Mouse (Mus musculus) forebrain, embryonic 10.5 days (tissue): ENCODE measurements around the gene Ints12. TPM values are rescaled to one million over a fixed set of nuclear protein-coding genes. Genes with fewer than 3 reads are reported as not detected.

Source experiments
- DNase-seq: peaks from one replicate; pipeline ENCODE4 v3.0.0-alpha.2; 2017; ENCODE audit warnings: low spot score; ENCODE audit errors: extremely low spot score
- H3K27ac ChIP-seq: fragments of 300-500 bp; sonication (generic); 2 replicates; pipeline ENCODE4 v1.5.1; 2016; ENCODE audit warnings: mild to moderate bottlenecking
- H3K27me3 ChIP-seq: fragments of 300-500 bp; sonication (generic); 2 replicates; pipeline ENCODE4 v1.6.1; 2016; ENCODE audit warnings: mild to moderate bottlenecking; ENCODE audit not compliant: poor library complexity, severe bottlenecking
- H3K36me3 ChIP-seq: fragments of 300-500 bp; sonication (generic); replicated peaks from 2 replicates; pipeline ENCODE4 v1.6.1; 2016; ENCODE audit warnings: mild to moderate bottlenecking, moderate library complexity
- H3K4me1 ChIP-seq: fragments of 300-500 bp; sonication (generic); 2 replicates; pipeline ENCODE4 v1.6.1; 2016
- H3K4me3 ChIP-seq: fragments of 300-500 bp; sonication (generic); 2 replicates; pipeline ENCODE4 v1.5.1; 2016; ENCODE audit warnings: mild to moderate bottlenecking, moderate library complexity
- H3K9me3 ChIP-seq: fragments of 300-500 bp; sonication (generic); 2 replicates; pipeline ENCODE4 v1.6.1; 2016; ENCODE audit warnings: mild to moderate bottlenecking, moderate library complexity
- WGBS: fragments of 180-500 bp; shearing (Covaris S2); methylation state at CpG from one replicate; pipeline ENCODE4 v1.1.7; 2016; 5-methylcytosine and 5-hydroxymethylcytosine counted together
- polyA plus RNA-seq: library from polyadenylated mRNA; unstranded; fragments of >200 nt; fragmentation: Nextera tagmentation; extraction: Ambion mirVana; gene quantifications from 2 replicates; pipeline ENCODE4 v1.2.1, GENCODE M21; 2016

Ints12 gene
- polyA plus RNA-seq, 1 experiment from 2014 or later, result 23.7 TPM

DNA sequence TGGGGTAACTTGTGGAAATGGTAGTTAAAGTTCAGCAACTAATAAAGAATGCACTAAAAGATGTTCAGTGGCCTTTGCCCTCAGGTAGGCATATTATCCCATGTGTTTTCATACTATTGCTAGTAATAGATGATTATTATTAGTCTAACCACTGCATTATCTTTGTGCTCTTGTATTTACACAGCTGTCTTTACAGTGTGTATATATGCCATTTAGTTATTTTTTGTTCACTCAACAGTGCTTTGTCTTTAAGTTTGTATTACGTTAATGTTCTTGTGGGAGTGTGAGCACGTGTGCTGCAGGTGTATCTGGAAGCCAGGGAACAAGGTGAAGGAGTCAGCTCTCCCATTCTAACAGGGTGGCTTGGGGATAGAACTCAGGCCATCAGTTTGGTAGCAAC, 7.3 kb downstream of the Ints12 start:
- no peaks in the 10 kb centered on the region for H3K9me3 ChIP-seq
- WGBS, result 90% methylated on average over 2 of the region's 2 CpGs
- no peak for DNase-seq
- H3K27me3 ChIP-seq, result no peaks in the 10 kb centered on the region
- no peak overlapping the region for H3K27ac ChIP-seq
- no peaks in the 10 kb centered on the region for H3K4me1 ChIP-seq
- H3K4me3 ChIP-seq, result no peak overlapping the region
- peaks cover 73% of the 10 kb centered on the region for H3K36me3 ChIP-seq

DNA sequence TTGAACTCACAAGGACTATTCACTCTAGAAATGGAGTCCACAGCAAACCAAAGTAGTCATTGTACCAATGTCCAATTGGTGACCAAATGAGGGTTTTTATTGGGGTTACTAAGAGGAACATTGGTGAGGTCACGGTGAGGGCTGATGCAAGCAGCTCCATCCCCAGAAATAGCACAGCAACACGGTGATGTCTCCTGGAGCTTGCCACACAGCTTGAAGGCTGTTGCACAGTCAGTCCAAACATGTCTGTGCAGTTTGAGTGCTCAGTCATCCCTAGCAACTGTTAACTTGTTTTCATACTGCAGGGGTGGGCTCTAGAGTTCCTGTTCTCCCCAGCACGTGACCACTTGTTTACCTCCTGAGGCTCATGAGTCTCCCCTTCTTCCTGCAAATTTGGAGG, 12.1 kb downstream of the Ints12 start:
- peaks cover 94% of the 10 kb centered on the region for H3K36me3 ChIP-seq
- WGBS, result 96% methylated on average over 3 of the region's 3 CpGs
- H3K4me3 ChIP-seq, result no peak overlapping the region
- no peaks in the 10 kb centered on the region for H3K4me1 ChIP-seq
- no peaks in the 10 kb centered on the region for H3K27me3 ChIP-seq
- DNase-seq, result no peak
- H3K9me3 ChIP-seq, result no peaks in the 10 kb centered on the region
- no peak overlapping the region for H3K27ac ChIP-seq

DNA sequence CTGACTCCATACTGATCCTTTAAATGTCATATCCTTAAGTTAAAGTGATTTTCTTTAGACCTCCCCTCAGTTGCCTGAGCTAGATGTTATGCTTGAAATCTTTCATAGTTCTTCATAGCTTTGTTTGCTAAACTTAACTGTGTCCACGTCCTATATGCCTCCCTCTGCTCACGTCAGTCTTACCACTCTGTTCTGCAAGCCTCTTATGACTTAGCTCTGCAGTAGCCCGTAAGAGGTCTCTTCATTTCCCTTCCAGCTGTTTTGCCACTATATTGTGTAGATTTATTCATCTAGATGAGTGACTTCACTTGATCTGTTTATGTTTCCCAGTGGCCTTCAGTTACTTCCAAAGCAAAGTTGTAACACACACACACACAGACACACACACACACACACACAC, 12.8 kb downstream of the Ints12 start:
- DNase-seq, result no peak
- Histone ChIP-seq H3K27ac (no peak overlapping the region), H3K27me3 (no peaks in the 10 kb centered on the region), H3K36me3 (peaks cover 94% of the 10 kb centered on the region), H3K4me1 (no peaks in the 10 kb centered on the region), H3K4me3 (no peak overlapping the region), H3K9me3 (no peaks in the 10 kb centered on the region)
- WGBS, result 93% methylated on average over 3 of the region's 3 CpGs

DNA sequence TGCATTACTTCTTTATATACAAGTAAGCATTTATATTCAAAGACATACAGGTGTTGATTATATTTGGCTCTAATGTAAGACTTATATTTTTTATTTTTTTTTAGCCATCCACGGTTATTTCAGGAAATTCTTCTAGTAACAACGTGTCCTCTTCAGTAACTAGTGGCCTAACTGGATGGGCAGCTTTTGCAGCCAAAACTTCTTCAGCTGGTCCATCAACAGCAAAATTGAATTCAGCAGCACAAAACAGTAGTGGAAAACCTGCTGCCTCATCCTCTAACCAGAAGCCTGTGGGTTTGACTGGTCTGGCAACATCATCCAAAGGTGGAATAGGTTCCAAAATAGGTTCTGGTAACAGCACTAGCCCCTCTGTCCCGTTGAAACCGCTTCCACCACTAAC, 17.1 kb downstream of the Ints12 start:
- no peak for DNase-seq
- H3K27ac ChIP-seq, result no peak overlapping the region
- H3K36me3 ChIP-seq, result peaks cover 64% of the 10 kb centered on the region

DNA sequence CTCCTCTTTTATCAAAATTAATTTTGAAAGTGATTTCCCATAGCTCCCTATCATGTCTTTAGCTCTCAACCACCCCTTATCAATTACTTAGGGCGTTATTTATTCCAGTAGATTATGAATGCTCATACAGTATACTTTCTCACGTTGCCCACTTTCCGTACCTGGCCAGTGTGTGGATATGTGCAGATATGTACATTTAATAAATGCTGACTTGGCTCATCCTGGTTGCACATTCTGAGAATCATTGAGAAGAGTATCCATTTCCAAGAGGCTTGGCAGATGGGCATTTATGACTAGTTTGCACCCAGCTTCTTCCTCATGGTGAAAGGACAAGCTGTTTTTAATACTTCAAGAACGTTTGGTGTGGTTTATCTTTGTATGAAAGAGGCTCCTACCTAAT, 18.2 kb downstream of the Ints12 start:
- H3K27ac ChIP-seq, result no peak overlapping the region
- H3K36me3 ChIP-seq, result peaks cover 53% of the 10 kb centered on the region
- 92% methylated on average over 4 of the region's 4 CpGs for WGBS
- no peak for DNase-seq
- no peak overlapping the region for H3K4me3 ChIP-seq
- H3K4me1 ChIP-seq, result no peaks in the 10 kb centered on the region
- no peaks in the 10 kb centered on the region for H3K9me3 ChIP-seq
- H3K27me3 ChIP-seq, result no peaks in the 10 kb centered on the region

More for the DNA sequence above, 17.1 kb downstream of the Ints12 start:
- Histone ChIP-seq H3K9me3 (no peaks in the 10 kb centered on the region), H3K4me3 (no peak overlapping the region), H3K27me3 (no peaks in the 10 kb centered on the region), H3K4me1 (no peaks in the 10 kb centered on the region)
- 92% methylated on average over 4 of the region's 4 CpGs for WGBS

DNA sequence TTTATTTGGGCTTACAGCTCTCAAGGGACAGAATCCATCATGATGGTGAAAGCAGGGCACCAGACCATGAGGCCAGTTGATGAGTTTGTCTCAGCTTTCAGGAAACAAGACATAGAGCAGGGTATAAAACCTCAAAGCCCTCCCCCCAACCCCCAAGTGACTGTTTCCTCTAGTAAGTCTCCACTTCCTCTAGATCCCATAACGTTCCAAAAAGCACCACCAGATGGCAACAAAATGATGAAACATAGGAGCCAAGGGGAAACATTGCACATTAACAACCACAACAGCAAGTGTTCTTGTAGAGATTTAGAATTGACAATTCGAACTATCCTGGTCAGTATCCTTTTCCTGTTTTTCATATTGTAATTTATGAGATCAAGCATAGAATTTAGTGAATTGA, 20.1 kb downstream of the Ints12 start:
- DNase-seq, result no peak
- Histone ChIP-seq H3K4me1 (no peaks in the 10 kb centered on the region), H3K9me3 (no peaks in the 10 kb centered on the region), H3K27me3 (no peaks in the 10 kb centered on the region), H3K27ac (no peak overlapping the region), H3K36me3 (peaks cover 36% of the 10 kb centered on the region), H3K4me3 (no peak overlapping the region)
- 50% methylated on average over 2 of the region's 2 CpGs for WGBS

DNA sequence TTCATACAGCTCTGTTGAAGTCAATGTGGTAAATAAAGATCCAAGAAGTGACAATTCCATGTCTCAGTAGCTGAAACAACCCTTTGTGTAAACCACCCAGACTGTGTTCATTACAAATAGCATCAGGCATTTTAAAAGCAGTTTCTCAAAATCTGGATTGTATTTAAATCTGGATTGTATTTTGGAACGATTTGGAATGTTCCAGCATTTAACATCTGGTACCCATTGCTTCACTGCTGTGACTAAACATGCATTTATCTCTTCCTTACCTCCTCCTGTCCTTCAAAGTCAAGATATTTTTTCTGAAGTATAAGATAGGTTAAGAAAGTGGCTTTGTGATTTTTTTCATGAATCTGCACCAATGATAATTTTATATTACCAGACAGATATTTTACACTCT, 21.6 kb downstream of the Ints12 start:
- H3K27ac ChIP-seq, result no peak overlapping the region
- H3K9me3 ChIP-seq, result no peaks in the 10 kb centered on the region
- WGBS, result 57% methylated on average over 1 of the region's 1 CpGs
- no peaks in the 10 kb centered on the region for H3K27me3 ChIP-seq
- no peaks in the 10 kb centered on the region for H3K4me1 ChIP-seq
- H3K36me3 ChIP-seq, result peaks cover 21% of the 10 kb centered on the region
- no peak overlapping the region for H3K4me3 ChIP-seq
- DNase-seq, result no peak

DNA sequence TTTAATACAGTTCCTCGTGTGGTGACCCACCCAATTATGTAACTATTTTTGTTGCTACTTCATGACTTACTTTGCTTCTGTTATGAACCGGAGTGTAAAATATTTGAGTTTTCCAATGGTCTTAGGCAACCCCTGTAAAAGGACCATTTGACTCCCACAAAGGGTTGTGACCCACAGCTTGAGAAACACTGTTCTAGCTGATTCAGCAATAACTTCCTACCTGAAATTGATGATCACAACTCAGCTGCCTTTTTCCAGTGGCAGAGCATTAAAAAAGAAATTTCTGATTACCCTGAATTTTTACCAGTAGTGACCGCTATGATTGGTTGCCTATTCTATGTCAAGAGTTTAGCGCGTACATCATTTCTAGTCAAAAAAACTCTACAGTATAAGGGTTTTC, 39.7 kb downstream of the Ints12 start:
- Histone ChIP-seq H3K27me3 (no peaks in the 10 kb centered on the region), H3K4me1 (no peaks in the 10 kb centered on the region), H3K27ac (no peak overlapping the region), H3K9me3 (no peaks in the 10 kb centered on the region), H3K36me3 (no peaks in the 10 kb centered on the region), H3K4me3 (no peak overlapping the region)
- DNase-seq, result no peak
- WGBS, result 95% methylated on average over 5 of the region's 5 CpGs

DNA sequence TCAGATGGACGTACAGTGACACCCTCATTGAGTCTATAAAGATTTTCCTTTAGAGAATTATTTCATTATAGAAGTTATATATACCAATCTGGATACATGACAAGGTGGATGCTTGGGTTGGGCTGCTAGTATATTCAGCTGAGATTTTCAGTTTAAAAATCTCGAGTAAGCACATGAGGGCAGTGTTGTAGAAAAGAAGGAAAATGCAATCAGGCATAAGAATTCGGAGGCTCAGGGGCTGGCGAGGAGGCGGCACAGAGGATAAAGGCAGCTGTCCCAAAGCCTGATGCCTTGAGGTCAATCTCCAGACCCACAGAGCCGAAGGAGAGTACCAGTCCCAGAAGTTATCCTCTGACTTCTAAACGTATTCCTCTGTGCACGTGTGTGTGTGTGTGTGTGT, 41.0 kb downstream of the Ints12 start:
- H3K4me1 ChIP-seq, result no peaks in the 10 kb centered on the region
- WGBS, result 60% methylated on average over 8 of the region's 8 CpGs
- H3K36me3 ChIP-seq, result no peaks in the 10 kb centered on the region
- H3K27me3 ChIP-seq, result no peaks in the 10 kb centered on the region
- no peak overlapping the region for H3K27ac ChIP-seq
- DNase-seq, result no peak
- H3K4me3 ChIP-seq, result no peak overlapping the region
- no peaks in the 10 kb centered on the region for H3K9me3 ChIP-seq

DNA sequence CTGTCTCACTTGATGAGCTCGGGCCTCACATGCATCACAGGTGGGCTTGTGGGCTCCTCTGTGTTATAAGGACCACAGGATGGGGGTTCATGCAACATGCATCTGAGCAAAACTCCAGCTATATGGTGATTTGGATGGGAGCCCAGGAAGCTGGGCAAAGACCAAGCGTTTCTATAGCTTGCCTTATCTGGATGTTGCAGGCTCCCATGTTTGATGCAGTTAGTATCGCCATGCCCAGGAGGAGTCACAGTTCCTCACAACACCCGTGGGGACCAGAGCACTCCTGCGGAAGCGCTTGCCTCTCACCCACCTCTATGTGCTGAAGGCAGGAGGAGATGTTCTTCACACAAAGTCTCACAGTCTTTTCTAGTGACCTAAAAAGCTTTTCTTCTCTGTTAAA, 50.2 kb downstream of the Ints12 start:
- Histone ChIP-seq H3K9me3 (no peaks in the 10 kb centered on the region), H3K4me1 (no peaks in the 10 kb centered on the region), H3K27me3 (no peaks in the 10 kb centered on the region), H3K27ac (no peak overlapping the region), H3K36me3 (no peaks in the 10 kb centered on the region), H3K4me3 (no peak overlapping the region)
- 94% methylated on average over 6 of the region's 6 CpGs for WGBS
- DNase-seq, result no peak

DNA sequence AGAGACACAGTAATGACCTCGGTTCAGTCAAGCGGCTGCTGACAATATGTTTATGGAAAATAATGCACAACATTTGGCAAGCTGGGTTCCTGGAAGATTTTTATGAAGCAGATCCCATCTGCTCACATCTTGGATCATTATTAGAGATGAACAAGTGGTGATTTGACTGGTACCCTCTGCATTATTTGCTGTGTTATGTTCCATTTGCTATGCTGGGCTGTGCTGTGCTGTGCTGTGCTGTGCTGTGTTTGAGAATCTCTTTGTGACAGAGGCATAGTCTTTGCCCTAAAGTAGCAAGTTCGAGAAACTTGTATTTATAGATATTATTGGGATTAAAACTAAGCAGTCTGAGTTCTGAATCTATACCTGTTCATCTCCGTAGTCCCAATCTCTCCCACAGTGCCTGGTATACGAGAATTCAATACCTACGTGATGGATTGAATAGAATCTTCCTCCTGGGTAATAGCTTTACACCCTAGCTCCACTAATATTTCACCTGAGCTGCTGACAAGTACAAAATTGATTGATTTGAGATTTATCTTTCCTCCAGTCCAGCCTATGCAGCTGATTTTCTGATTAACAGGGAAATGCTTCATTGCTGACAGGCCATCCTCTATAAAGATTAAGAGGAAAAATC, 53.0 kb downstream of the Ints12 start:
- 89% methylated on average over 6 of the region's 6 CpGs for WGBS
- H3K27ac ChIP-seq, result no peak overlapping the region
- H3K36me3 ChIP-seq, result no peaks in the 10 kb centered on the region
- no peak for DNase-seq
- no peaks in the 10 kb centered on the region for H3K27me3 ChIP-seq
- no peaks in the 10 kb centered on the region for H3K4me1 ChIP-seq
- no peaks in the 10 kb centered on the region for H3K9me3 ChIP-seq
- H3K4me3 ChIP-seq, result no peak overlapping the region

DNA sequence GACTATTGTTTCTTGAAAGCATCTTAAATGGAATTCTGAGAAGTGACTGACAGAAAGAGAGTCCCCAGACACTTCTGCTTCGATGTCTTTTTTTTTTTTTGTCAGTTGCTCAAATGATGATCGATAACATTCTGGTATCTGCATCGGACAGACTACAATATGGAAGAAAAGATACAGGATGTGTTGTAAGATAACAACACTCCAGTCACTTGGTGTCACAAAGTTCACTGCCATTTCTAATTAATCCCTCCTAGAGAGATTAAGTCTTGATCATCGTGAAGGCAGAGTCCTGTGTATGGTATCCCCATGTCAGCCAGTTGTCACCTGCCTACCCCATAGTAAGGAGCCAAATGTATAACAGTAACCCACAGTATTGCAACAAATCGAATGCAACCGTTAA, 60.0 kb downstream of the Ints12 start:
- Histone ChIP-seq H3K27me3 (no peaks in the 10 kb centered on the region), H3K4me1 (no peaks in the 10 kb centered on the region), H3K9me3 (no peaks in the 10 kb centered on the region), H3K36me3 (no peaks in the 10 kb centered on the region), H3K4me3 (no peak overlapping the region), H3K27ac (no peak overlapping the region)
- 89% methylated on average over 6 of the region's 6 CpGs for WGBS
- no peak for DNase-seq

DNA sequence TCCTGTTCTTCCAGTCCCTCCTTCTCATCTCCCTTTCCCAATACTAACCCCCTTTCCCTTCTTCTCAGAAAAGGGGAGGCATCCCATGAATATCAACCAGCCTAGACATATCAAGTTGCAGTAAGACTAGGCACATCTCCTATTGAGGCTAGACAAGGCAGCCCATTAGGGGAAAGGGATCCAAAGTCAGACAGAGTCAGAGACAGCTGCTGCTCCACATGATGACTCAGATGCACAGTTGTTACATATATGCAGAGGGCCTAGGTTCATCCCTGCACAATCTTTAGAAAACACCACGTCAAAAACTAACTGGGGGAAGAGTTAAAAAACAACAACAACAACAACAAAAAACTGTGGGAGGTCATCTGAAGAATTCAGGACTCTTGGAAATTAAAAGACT, 61.2 kb downstream of the Ints12 start:
- Histone ChIP-seq H3K4me1 (no peaks in the 10 kb centered on the region), H3K4me3 (no peak overlapping the region), H3K27ac (no peak overlapping the region), H3K9me3 (no peaks in the 10 kb centered on the region), H3K36me3 (no peaks in the 10 kb centered on the region), H3K27me3 (no peaks in the 10 kb centered on the region)
- 80% methylated on average over 1 of the region's 1 CpGs for WGBS
- DNase-seq, result no peak

DNA sequence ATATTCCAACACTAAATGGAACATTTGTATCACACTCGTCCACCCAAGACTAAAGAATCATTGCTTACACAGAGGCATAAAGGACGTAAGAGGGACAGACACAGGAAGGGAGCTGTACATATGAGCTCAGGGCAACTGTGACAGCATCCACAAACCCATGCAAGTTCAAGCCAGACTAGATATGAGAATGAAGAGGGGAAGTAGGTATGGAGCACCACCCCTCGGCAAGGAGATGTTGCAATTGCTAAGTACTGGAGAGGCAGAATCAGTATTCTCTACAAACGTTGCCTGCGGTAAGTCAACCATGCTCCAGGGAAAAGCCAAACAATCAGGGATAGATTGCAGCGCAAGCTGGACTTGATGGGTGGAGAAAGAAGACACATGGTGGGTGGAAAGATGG, 62.0 kb downstream of the Ints12 start:
- H3K36me3 ChIP-seq, result no peaks in the 10 kb centered on the region
- 86% methylated on average over 6 of the region's 6 CpGs for WGBS
- no peaks in the 10 kb centered on the region for H3K9me3 ChIP-seq
- H3K27ac ChIP-seq, result no peak overlapping the region
- no peak for DNase-seq
- no peaks in the 10 kb centered on the region for H3K4me1 ChIP-seq
- H3K27me3 ChIP-seq, result no peaks in the 10 kb centered on the region
- H3K4me3 ChIP-seq, result no peak overlapping the region
